Comparison of ENCODE assay signal across 15 mouse cellular contexts in the genomic region with DNA sequence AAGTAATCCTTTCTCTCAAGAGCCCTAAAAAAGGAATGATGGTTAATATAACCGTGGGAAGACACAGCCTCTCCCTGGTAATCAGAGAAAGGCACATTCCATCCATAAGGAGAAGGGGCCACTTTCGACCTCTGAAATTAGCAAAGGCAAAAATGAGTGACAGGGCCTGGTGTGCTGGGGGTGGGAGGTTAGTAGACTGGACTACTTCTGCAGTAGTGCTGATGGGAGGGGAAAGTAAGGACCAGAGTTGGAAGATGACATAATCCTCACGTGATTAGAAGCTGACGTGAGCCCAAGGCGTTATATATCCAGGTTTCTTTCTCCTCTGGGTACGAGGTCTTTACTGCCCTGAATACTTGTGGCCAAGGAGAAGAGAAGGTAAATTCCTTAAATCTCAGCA. TPM values are rescaled to one million over a fixed set of nuclear protein-coding genes. Genes with fewer than 3 reads are reported as not detected.
"Had no signal": no experiment of that assay in that cellular context is flagged by ENCODE, and none has a peak within 500 bp of the region (broad histone marks: within the 10 kb centered on the region; RNA-seq: fewer than 3 reads in every experiment).

No protein-coding gene starts in this region.

- H3K4me1 ChIP-seq: limb, embryonic 12.5 days; midbrain, embryonic 12.5 days had no signal

- H3K4me3 ChIP-seq: limb, embryonic 12.5 days; midbrain, embryonic 12.5 days had no signal

- H3K36me3 ChIP-seq: limb, embryonic 12.5 days; midbrain, embryonic 12.5 days had no signal

- ATAC-seq: midbrain, embryonic 16.5 days had no signal

- H3K4me2 ChIP-seq: limb, embryonic 12.5 days; midbrain, embryonic 12.5 days had no signal

- H3K27ac ChIP-seq: kidney, postnatal 0 days; limb, embryonic 12.5 days; liver, embryonic 14.5 days; midbrain, embryonic 12.5 days; stomach, postnatal 0 days had no signal

- DNase-seq: kidney, postnatal 36 days; layer of hippocampus, adult 9-11 months; layer of hippocampus, postnatal 36 days; lung, adult 18-20 months; right cerebral cortex, postnatal 14 days; thymus, postnatal 4 days had no signal

- H3K9me3 ChIP-seq: limb, embryonic 12.5 days; midbrain, embryonic 12.5 days had no signal

- H3K9ac ChIP-seq: limb, embryonic 12.5 days; liver, embryonic 14.5 days; midbrain, embryonic 12.5 days had no signal

RNA-seq across cellular contexts. Expression of a gene that starts 8.4 kb away (rescaled TPM):
- total RNA-seq: liver, adult 2 months had no signal
- polyA plus RNA-seq: liver, adult 2 months had no signal

RNA-seq across cellular contexts. Expression of a gene that starts 9.1 kb away (rescaled TPM):
- total RNA-seq: liver, adult 2 months; megakaryocyte-erythroid progenitor cell, adult 5-6 weeks had no signal
- polyA plus RNA-seq: liver, adult 2 months; small intestine, adult 2 months had no signal

RNA-seq across cellular contexts. Expression of a gene that starts 20.0 kb away (rescaled TPM):
- total RNA-seq: megakaryocyte-erythroid progenitor cell, adult 5-6 weeks had no signal
- polyA plus RNA-seq: liver, adult 2 months had no signal
